Mouse (Mus musculus) gastrocnemius, adult 2 months (tissue): ENCODE measurements around the gene Trit1. TPM values are rescaled to one million over a fixed set of nuclear protein-coding genes. Genes with fewer than 3 reads are reported as not detected.

Experiments
- DNase-seq: peaks from one replicate; pipeline ENCODE4 v3.0.0; 2022
- H3K27ac ChIP-seq: fragments of 200-600 bp; 2 replicates; pipeline ENCODE4 v1.8.1; 2022; ENCODE audit warnings: mild to moderate bottlenecking
- H3K4me3 ChIP-seq: fragments of 200-600 bp; 2 replicates; pipeline ENCODE4 v1.8.1; 2022; ENCODE audit warnings: mild to moderate bottlenecking, moderate library complexity
- CTCF ChIP-seq: fragments of 200-600 bp; IDR thresholded peaks from 2 replicates; pipeline ENCODE4 v1.8.1; 2022; ENCODE audit warnings: antibody characterized with exemption, mild to moderate bottlenecking, moderate library complexity
- intact Hi-C: fragments of 180-260 bp; cut with DNase I; formaldehyde crosslinking; loops from one replicate; pipeline ENCODE4 v1.15.1; 2025
- total RNA-seq, 2 experiments: library from RNA; stranded (reverse); gene quantifications; 2 replicates each; pipeline ENCODE4 v1.2.3; 2021

The Trit1 gene
- total RNA-seq, 2 experiments from 2014 or later, result 6.0 to 7.2 TPM

DNA sequence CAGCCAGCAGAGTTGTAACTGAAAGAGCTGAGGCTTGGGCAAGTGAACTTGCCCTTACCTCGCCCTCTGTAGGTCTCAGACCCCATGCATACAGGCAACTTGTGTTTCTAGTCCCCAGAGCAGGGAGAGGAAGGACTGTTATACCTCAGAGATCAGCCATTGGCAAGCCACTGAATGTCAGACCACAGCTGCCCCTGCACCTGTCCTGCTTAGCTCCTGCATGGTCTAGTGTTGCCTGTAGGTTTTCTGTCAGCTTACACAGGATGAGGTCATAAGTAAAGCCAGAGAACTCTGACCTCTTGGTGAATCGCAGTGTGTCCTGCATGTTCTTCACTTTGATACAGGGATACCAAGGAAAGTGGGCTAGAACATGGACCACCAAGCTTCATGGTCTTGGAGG is 18.4 kb downstream of the Trit1 start:
- intact Hi-C loops, result no loop called here
- Histone ChIP-seq H3K27ac (no peak overlapping the region), H3K4me3 (no peak overlapping the region)
- no peak for DNase-seq
- TF ChIP-seq CTCF, result no peak

DNA sequence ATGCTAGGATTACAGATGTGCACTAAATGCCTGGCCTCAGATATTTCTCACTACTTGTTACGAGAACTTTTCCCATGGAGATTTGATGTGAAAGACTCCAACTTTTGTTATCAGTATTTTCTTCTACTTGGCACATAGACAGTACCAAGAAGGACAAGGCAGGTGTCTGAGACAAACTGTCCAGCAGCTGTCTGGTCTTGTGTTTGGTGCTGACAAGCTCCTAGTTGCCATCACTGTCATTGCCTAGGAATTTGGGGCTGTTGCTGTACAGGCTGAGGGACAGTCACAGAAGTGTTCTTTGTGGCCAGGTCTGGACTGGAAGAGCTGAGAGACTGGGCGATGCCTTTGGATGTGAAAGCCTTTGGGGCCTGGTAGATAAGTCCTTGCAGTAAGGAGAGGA is 19.2 kb downstream of the Trit1 start:
- H3K4me3 ChIP-seq, result no peak overlapping the region
- no peak for TF ChIP-seq CTCF
- intact Hi-C loops, result no loop called here
- no peak for DNase-seq
- no peak overlapping the region for H3K27ac ChIP-seq

DNA sequence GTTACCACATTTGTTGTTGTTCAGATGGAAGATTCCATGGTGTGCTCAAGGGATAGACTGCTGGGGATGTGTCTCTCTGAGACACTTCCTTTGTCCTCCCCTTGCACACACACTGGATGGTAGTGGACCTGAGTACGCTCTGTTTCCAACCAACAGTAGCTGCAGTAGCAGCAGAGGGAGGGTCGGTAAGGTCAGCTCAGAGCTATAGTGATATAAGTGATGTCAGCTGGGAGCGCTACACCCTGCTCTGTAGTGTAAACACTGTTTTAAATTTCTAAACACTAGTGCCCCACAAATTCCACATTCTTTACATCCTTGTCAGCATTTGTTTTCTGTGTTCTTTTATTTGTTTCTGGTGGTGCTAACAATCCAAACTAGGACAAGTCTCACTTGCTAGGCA is 20.3 kb downstream of the Trit1 start:
- H3K4me3 ChIP-seq, result no peak overlapping the region
- intact Hi-C loops, result no loop called here
- TF ChIP-seq CTCF, result no peak
- DNase-seq, result no peak
- no peak overlapping the region for H3K27ac ChIP-seq

DNA sequence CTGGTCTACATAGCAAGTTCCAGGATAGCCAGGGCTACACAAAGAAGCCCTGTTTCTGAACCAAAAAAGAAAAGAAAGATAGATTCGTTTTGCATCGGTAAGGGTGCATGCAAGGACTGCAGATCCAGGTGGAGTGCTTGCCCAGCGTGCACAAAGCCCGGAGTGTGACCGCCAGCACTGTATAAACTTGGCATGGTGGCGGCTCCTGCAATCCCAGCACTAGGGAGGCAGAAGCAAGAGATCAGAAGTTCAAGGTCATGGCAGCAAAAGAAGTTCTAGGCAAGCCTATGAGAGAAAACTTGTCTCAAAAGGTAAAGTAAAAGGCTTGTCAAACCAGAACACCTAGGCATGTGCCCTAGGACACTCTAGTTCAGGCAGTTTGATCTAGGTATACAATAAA is 24.7 kb downstream of the Trit1 start:
- H3K27ac ChIP-seq, result no peak overlapping the region
- intact Hi-C loops, result no loop called here
- DNase-seq, result no peak
- no peak for TF ChIP-seq CTCF
- H3K4me3 ChIP-seq, result no peak overlapping the region

DNA sequence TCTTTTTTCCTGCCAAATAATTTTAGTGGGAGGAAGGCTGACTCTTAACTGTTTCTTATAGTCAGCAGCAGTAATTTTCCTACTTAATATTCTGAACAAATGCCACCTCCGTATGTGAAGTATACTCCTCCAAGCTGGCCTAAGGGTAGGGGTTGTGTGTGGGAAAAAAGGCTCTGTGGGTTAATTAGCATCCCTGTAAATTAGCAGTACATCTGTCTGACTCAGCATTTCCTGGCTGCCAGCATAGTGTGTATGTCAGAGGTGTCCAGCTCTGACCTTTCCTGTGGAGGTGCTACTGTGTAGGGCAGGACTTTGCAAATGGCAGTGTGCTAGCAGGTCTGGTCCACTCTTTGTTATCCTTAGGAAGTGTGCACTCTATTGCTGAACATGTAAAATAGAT is 27.5 kb downstream of the Trit1 start:
- H3K27ac ChIP-seq, result no peak overlapping the region
- no peak overlapping the region for H3K4me3 ChIP-seq
- TF ChIP-seq CTCF, result no peak
- intact Hi-C loops, result no loop called here
- no peak for DNase-seq

DNA sequence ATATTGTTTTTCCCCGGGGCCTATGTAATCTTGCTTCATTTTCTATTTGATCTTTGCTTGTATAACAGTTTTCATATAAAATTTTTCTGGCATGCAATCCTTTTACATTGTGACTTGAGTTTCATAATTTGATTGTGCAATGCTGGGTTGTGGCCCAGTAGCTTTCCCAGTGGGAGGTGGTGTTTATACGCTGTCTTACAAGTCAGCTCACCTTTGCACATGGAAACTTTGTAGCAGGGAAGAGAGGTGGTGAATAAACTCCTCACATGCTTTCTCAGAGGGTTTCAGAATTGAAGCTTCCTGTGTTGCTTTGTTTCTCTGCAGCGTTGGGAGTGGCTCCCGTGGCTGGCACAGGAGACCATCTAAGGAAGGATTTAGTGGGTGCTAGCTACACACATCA is 28.4 kb downstream of the Trit1 start:
- intact Hi-C loops, result no loop called here
- Histone ChIP-seq H3K4me3 (no peak overlapping the region), H3K27ac (no peak overlapping the region)
- DNase-seq, result no peak
- no peak for TF ChIP-seq CTCF

DNA sequence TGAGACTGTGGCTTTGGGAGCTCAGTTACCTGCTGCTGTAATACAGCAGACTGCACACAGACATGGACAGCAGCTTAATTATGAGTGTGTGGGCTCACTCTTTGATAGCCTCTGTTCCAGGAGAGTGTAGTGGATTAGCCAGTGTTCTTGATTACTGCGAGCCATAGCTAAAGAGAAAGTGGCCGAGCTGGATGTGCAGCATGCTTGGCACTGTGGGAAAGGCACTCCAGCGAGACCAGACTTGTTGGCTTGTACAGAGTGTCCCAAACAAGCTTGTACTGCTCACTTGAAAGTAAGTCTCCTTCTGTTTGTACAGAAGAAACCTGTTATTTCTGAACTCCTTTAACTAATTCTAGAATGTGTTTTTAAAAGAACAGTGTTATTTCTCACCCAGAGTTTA is 29.9 kb downstream of the Trit1 start:
- Histone ChIP-seq H3K4me3 (no peak overlapping the region), H3K27ac (no peak overlapping the region)
- intact Hi-C loops, result no loop called here
- no peak for TF ChIP-seq CTCF
- no peak for DNase-seq

DNA sequence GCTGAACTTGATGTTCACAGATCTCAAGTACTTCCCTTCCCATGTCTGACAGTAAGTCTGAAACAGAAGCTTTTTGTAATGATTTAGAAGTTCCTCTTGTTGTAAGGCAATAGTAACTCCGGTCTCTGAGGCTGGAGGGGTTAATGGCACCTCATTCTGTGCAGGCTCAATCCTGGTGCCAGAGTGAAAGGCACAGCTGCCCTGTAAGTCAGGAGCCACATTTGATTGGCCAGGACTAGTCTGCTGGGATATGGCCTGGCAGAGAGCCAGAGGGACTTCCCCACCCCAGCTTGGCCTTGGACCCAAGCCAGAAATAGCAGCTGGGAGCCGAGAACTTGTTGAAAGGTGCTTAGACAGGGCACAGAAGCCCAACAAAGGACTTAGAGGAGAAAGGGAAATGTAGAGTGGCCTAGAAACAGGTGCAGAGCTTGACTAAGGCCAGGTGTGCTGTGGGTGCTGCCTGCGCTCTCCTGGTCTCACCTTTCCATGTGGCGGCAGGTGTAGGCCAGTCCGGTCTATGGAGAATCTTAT is 34.3 kb downstream of the Trit1 start:
- H3K27ac ChIP-seq, result no peak overlapping the region
- peak; percentile 83 for DNase-seq
- H3K4me3 ChIP-seq, result no peak overlapping the region
- intact Hi-C loops, result no loop called here
- TF ChIP-seq CTCF, result no peak

DNA sequence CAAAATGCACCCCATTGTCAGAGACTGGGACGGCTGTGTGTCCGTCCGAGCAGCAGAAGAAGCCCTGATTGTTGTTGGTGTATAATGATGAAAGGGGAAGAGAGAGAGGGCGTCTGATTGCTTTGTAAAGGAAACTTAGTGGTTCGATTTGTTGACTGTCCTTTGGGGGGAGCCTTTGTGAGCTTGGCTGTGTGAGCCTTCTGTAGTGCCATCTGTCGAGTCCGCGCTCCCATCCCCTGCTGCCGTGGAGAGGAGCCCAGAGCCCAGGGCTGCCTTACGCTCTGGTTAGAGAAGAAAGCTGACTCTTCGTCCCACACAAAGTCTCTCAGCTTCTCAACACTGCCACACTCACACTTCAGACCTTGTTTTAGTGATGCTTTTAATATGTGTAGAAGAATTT is 36.8 kb downstream of the Trit1 start:
- no peak for TF ChIP-seq CTCF
- H3K4me3 ChIP-seq, result no peak overlapping the region
- no peak for DNase-seq
- intact Hi-C loops, result no loop called here
- no peak overlapping the region for H3K27ac ChIP-seq

DNA sequence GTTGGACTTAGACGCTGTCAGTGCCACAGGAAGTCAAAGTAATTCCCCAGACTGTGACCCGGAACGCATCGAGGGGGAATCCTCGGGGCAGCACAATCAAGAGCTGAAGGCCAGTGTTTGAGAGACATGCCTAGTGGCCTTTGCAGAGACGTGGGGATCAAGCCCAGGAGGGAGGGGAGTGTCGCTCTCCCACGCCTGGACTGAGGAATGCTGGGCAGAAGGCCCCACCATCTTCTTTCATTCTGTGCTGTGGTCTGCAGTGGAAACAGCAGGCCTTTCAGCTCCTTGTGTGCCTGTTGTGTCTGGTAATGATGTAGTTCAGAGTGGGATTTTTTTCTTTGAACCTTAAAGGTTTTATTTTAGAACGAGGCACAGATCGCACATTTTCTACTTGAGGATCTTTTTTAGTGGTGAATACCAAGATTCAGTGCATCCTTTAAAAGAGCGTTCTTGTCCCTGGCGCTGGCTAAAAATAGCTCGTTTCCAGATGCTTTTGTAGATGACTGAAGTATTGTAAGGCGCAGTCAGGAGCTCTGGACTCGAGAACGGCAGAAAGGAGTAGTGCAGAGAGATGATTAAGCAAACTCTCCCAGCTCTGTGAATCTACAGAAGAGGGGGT is 37.9 kb downstream of the Trit1 start:
- no peak overlapping the region for H3K27ac ChIP-seq
- DNase-seq, result no peak
- no peak overlapping the region for H3K4me3 ChIP-seq
- TF ChIP-seq CTCF, result no peak
- intact Hi-C loops, result no loop called here

DNA sequence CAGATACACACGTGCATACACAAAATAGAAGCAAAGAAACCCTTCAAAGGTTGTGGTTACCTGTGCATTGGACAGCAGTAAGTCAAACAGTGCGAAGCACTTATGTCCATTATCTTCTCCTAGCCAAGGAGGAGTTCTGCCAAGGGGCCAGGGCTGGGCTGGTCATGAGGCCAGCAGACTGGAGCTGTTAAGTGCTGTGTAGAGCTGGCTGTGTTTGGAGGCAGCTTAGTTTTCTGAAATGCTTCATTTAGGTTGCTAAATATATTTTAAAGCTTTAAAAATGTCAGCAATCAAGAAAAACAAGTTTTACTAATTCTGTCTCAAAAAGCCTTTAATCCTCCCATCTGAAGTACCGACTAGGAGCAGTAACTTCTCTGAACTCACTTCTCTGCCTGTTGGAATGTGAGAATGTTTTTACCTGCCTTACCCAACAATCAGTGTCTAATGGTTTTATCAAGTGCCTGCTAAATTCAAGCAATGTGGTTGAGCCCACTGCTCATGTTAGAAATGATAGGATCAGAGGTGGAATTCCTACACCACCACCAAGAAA is 40.2 kb downstream of the Trit1 start:
- TF ChIP-seq CTCF, result no peak

DNA sequence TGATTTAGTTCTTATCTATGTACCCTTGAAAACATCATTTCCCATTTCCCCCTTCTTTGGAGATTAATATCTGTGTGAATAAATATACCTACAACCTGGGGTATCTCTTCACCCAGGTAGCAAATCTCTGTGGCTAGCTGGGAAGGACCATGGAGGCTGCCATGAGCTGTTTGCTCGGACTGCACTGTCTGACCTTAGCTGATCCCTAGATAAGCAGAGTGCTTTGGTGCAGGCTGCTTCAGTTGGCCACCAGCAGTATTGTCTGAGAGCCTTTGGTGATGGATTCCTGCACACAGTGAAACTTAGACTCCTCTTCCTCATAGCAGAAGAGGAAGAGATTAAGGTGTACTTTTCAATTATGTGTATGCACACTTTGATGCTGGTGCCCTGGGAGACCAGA is 41.6 kb downstream of the Trit1 start:
- DNase-seq, result no peak
- intact Hi-C loops, result no loop called here
- H3K27ac ChIP-seq, result no peak overlapping the region
- H3K4me3 ChIP-seq, result no peak overlapping the region
- TF ChIP-seq CTCF, result no peak

More for the DNA sequence above, 40.2 kb downstream of the Trit1 start:
- DNase-seq, result no peak
- Histone ChIP-seq H3K27ac (no peak overlapping the region), H3K4me3 (no peak overlapping the region)
- intact Hi-C loops, result no loop called here

DNA sequence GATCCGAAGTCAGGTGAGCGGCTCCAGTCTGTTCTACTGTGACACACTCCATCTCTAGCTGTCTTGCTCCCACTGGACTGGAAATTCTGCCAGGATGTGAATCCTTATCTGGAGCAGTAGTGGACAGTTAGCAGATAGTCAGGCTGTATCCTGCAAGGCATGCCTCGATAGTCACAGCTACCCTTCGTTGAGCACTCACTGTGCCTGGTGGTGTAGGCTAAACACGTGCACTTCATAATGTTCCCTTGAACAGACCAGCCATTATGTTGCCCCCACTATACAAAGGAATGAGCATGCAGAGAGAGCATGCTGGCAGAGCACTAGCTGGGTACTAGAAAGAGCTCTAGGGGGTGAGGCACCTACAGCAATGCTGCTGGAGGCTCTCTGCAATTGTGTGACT is 45.3 kb downstream of the Trit1 start:
- Histone ChIP-seq H3K27ac (no peak overlapping the region), H3K4me3 (no peak overlapping the region)
- intact Hi-C loops, result no loop called here
- no peak for DNase-seq
- no peak for TF ChIP-seq CTCF

DNA sequence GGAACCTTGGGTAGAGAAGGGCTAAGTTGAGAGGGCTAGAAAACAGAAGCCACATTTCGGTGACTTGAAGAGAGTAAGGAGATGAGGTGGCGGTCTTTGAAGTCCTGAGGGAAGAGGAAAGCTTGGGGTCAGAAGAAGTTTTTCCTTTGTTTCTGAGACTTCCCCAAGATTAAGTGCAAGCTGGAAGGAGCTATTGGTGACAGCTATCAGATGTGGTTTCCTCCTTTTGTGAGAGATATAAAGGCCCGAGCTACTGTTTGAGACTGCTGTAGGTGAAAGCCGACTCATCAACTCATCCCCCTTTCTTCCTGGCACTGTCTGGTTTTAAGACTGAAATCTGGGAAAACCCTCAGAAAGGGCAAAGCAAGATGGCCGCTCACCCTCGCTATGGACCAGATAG is 52.2 kb downstream of the Trit1 start:
- intact Hi-C loops, result no loop called here
- DNase-seq, result no peak
- no peak for TF ChIP-seq CTCF
- H3K4me3 ChIP-seq, result no peak overlapping the region
- H3K27ac ChIP-seq, result no peak overlapping the region
